Mouse (Mus musculus) ES-E14 (cell line): ENCODE measurements at regions not wholly inside any gene's neighbourhood (a gene's known extent, or its start where the extent isn't known, plus 50 kb on each side); places are given as distances from the start of the nearest gene placed in this dataset.

Experiments
- CHD2 ChIP-seq: IDR thresholded peaks from 2 replicates; pipeline ENCODE4 v1.6.1; 2014; ENCODE audit warnings: mild to moderate bottlenecking, low read depth, low read length, inconsistent platforms
- HCFC1 ChIP-seq: IDR thresholded peaks from 2 replicates; pipeline ENCODE4 v1.6.1; 2012; ENCODE audit warnings: low read length, inconsistent platforms, borderline replicate concordance; ENCODE audit not compliant: insufficient read depth
- MAFK ChIP-seq: IDR thresholded peaks from 2 replicates; pipeline ENCODE4 v1.6.1; 2014; ENCODE audit warnings: mild to moderate bottlenecking, low read depth, low read length, inconsistent platforms; ENCODE audit not compliant: insufficient read depth
- ZC3H11A ChIP-seq: IDR thresholded peaks from 2 replicates; pipeline ENCODE4 v1.6.1; 2012; ENCODE audit warnings: low read depth, mild to moderate bottlenecking, inconsistent platforms, low read length, borderline replicate concordance
- ZNF384 ChIP-seq: IDR thresholded peaks from 2 replicates; pipeline ENCODE4 v1.6.1; 2012; ENCODE audit warnings: low read depth, low read length, inconsistent platforms

DNA sequence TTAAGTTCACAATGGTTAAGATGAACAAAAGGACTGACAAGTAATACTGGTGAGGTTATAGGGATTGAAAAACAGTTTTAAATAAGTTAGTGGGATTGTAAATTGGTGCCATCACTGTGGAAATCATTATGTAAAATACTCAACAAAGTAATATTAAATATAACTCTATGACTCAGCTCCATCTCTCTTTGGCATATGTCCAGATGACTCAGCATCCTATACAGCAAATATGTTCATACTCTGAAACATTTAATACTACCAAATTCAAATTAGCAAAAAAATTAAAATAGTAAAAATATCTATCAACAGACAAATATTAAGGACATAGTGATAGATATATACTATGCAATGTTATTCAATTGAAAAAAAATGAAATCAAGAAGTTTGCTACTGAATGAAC is 1607.5 kb downstream of the Efna5 start:
- TF ChIP-seq MAFK (no peak), ZC3H11A (no peak), CHD2 (no peak), HCFC1 (no peak), ZNF384 (no peak)
